Mouse (Mus musculus) spleen, adult 2 months (tissue): Measurements from ENCODE around the gene Wnt9a.

Experiments
- CTCF ChIP-seq: fragments of 200-500 bp; IDR thresholded peaks from 2 replicates; pipeline ENCODE4 v1.5.1; 2011; ENCODE audit warnings: mild to moderate bottlenecking, inconsistent platforms; ENCODE audit not compliant: insufficient read depth, insufficient read length, insufficient replicate concordance; ENCODE audit errors: extremely low read depth
- POLR2A ChIP-seq: fragments of 200-500 bp; IDR thresholded peaks from 2 replicates; pipeline ENCODE4 v1.6.1; 2011; ENCODE audit warnings: low read depth, low read length, inconsistent platforms

DNA sequence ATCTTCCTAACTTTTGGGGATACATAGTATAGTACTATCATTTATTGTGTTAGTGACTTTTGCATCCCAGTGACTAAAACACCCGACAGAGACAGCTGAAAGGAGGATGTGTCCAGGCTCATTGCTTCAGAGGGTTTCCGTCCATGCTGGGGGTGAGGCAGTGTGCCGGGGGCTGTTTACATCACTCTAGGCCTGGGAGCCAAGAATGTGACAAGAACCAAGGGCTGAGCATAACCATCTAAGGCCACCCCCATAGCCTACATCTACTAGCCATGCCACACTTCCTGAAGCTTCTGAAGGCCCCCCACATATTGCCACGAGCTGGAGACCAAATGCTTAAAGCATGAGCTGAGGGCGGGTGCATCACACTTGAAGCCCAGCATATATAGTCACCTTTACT is 18.0 kb downstream of the Wnt9a start:
- TF ChIP-seq CTCF (no peak), POLR2A (no peak)
